Mouse (Mus musculus) intestine, postnatal 0 days (tissue): ENCODE data around the gene Foxd4. TPM values are rescaled to one million over a fixed set of nuclear protein-coding genes. Genes with fewer than 3 reads are reported as not detected.

Experiments
- ATAC-seq: fragments of 200-750 bp; cut with Nextera tagmentation; 2 replicates; pipeline ENCODE4 v1.8.0; 2017; ENCODE audit warnings: mild to moderate bottlenecking, moderate TSS enrichment, moderate library complexity
- H3K27ac ChIP-seq: fragments of 300-500 bp; sonication (generic); 2 replicates; pipeline ENCODE4 v1.5.1; 2014; ENCODE audit warnings: mild to moderate bottlenecking, low read depth, low read length, moderate library complexity
- H3K27me3 ChIP-seq: fragments of 300-500 bp; sonication (generic); replicated peaks from 2 replicates; pipeline ENCODE4 v1.6.1; 2014; ENCODE audit warnings: low read length, mixed read lengths; ENCODE audit not compliant: control insufficient read depth, insufficient read depth
- H3K36me3 ChIP-seq: fragments of 300-500 bp; sonication (generic); 2 replicates; pipeline ENCODE4 v1.6.1; 2014; ENCODE audit warnings: mild to moderate bottlenecking, moderate library complexity; ENCODE audit not compliant: control insufficient read depth, insufficient read depth
- H3K4me1 ChIP-seq: fragments of 300-500 bp; sonication (generic); replicated peaks from 2 replicates; pipeline ENCODE4 v1.6.1; 2014; ENCODE audit warnings: antibody characterized with exemption, low read length, mixed read lengths; ENCODE audit not compliant: control insufficient read depth, insufficient read depth
- H3K4me2 ChIP-seq: fragments of 300-500 bp; sonication (generic); replicated peaks from 2 replicates; pipeline ENCODE4 v1.6.1; 2014; ENCODE audit warnings: low read depth, mild to moderate bottlenecking, moderate library complexity
- H3K4me3 ChIP-seq: fragments of 300-500 bp; sonication (generic); 2 replicates; pipeline ENCODE4 v1.5.1; 2014; ENCODE audit warnings: low read depth, low read length
- H3K9ac ChIP-seq: fragments of 300-500 bp; sonication (generic); 2 replicates; pipeline ENCODE4 v1.6.1; 2014; ENCODE audit warnings: mild to moderate bottlenecking, low read depth, low read length
- H3K9me3 ChIP-seq: fragments of 300-500 bp; sonication (generic); 2 replicates; pipeline ENCODE4 v1.6.1; 2016; ENCODE audit warnings: mixed run types; ENCODE audit not compliant: control insufficient read depth
- CTCF ChIP-seq: sonication (generic); IDR thresholded peaks from 2 replicates; pipeline ENCODE4 v1.5.1; 2016; ENCODE audit warnings: low read depth, mild to moderate bottlenecking, control low read depth, antibody characterized with exemption, moderate library complexity
- WGBS: fragments of 180-500 bp; shearing (Covaris S2); extraction: QIAGEN DNeasy Blood & Tissue Kit; methylation state at CpG from one replicate; pipeline ENCODE4 v1.1.7; 2014; 5-methylcytosine and 5-hydroxymethylcytosine counted together
- microRNA-seq: library from miRNA; unstranded; fragments of <30 nt; microRNA quantifications from one replicate; pipeline ENCODE4, GENCODE M21; 2016
- polyA plus RNA-seq: library from polyadenylated mRNA; unstranded; fragments of >200 nt; fragmentation: Nextera tagmentation; extraction: Ambion mirVana; gene quantifications from 2 replicates; pipeline ENCODE4 v1.2.1, GENCODE M21; 2015

Gene Foxd4
- polyA plus RNA-seq, 1 experiment from 2014 or later, result not detected

DNA sequence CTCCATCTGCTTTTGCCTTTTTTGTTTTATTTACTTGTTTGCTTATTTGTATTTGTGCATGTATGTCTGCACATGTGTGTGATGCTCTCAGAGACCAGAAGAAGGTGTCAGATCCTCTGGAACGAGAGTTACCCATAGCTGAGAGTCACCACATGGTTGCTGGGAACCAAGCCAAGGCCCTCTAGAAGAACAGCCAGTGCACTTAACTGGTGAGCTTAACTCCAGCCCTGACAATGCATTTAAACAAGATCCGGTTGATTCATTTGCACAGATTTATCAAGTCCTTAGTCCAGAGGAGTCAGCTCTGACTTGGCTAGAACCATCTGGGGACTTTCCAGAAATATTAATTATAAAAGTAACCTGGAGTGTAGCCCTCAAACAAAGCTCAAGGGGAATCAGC is 27.1 kb downstream of the Foxd4 start:
- no peak for TF ChIP-seq CTCF
- Histone ChIP-seq H3K36me3 (no peaks in the 10 kb centered on the region), H3K27me3 (0 out of 2 replicates have a peak, but pooled peaks cover 6% of the 10 kb centered on the region), H3K27ac (no peak overlapping the region), H3K9me3 (no peaks in the 10 kb centered on the region), H3K9ac (no peak overlapping the region), H3K4me3 (no peak overlapping the region), H3K4me1 (no peaks in the 10 kb centered on the region), H3K4me2 (no peak overlapping the region)
- no peak for ATAC-seq
- WGBS, result 45% methylated on average over 2 of the region's 2 CpGs

DNA sequence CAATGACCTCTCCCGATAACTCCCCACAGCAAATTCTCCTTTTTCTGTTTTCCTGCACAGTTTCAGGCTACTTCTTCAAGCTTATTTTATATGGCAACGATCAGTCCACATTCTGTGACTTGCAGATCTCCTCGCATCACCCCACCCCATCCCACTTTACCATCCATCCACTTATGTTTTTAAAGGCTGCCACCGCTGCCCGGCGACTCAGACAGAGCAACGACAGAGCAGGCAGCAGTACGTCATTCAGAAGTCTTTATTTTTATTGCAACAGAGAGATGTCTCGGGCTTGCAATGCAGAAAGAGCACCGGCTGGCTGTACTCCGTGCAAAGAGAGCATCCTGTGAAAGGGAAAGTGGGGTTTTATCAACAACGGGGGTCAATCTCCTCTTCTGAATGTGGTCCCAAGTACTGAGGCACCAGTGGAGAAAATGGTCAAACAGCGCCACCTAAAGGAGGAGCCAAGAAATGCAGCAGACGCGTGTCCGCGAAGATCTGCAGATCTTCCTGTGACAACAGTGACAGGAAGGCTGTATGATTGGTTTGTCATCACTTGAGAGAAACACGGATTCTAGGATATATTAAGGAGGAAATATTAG is 29.9 kb downstream of the Foxd4 start:
- H3K4me3 ChIP-seq, result peak overlapping the region; percentile 9; the same call in 1 of the 2 replicates
- 14% methylated on average over 18 of the region's 18 CpGs for WGBS
- no peaks in the 10 kb centered on the region for H3K36me3 ChIP-seq
- H3K9me3 ChIP-seq, result no peaks in the 10 kb centered on the region
- H3K4me1 ChIP-seq, result no peaks in the 10 kb centered on the region
- no peaks in the 10 kb centered on the region for H3K27me3 ChIP-seq
- ATAC-seq, result peak; percentile 56
- H3K27ac ChIP-seq, result no peak overlapping the region
- no peak overlapping the region for H3K9ac ChIP-seq
- TF ChIP-seq CTCF, result peak; percentile 96
- H3K4me2 ChIP-seq, result peak overlapping the region; percentile 51

DNA sequence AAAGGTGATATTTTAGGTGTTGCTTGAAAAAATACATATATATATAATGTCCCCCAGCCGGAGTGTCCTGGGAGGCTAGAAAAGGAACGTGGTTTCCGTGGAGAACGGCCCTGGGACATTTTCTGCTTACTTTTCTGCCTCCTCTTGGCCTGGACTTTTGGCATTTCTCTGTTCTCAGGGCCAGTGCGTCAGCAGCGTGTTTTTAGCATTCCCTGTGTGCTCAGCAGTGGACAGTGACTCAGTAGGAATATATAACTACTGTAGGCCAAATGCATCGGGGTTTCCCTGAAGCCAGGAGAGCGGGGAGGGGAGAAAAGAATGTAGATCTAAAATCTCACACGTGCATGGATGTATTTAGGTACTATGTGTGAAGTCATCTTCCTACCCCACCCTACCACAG is 35.6 kb downstream of the Foxd4 start:
- Histone ChIP-seq H3K36me3 (no peaks in the 10 kb centered on the region), H3K4me2 (no peak overlapping the region), H3K4me3 (no peak overlapping the region), H3K9ac (no peak overlapping the region), H3K27ac (no peak overlapping the region), H3K4me1 (no peaks in the 10 kb centered on the region; the same call in 1 of the 2 replicates), H3K9me3 (no peaks in the 10 kb centered on the region), H3K27me3 (peaks cover 2% of the 10 kb centered on the region; the same call in 1 of the 2 replicates)
- ATAC-seq, result no peak
- WGBS, result 90% methylated on average over 9 of the region's 9 CpGs
- no peak for TF ChIP-seq CTCF

DNA sequence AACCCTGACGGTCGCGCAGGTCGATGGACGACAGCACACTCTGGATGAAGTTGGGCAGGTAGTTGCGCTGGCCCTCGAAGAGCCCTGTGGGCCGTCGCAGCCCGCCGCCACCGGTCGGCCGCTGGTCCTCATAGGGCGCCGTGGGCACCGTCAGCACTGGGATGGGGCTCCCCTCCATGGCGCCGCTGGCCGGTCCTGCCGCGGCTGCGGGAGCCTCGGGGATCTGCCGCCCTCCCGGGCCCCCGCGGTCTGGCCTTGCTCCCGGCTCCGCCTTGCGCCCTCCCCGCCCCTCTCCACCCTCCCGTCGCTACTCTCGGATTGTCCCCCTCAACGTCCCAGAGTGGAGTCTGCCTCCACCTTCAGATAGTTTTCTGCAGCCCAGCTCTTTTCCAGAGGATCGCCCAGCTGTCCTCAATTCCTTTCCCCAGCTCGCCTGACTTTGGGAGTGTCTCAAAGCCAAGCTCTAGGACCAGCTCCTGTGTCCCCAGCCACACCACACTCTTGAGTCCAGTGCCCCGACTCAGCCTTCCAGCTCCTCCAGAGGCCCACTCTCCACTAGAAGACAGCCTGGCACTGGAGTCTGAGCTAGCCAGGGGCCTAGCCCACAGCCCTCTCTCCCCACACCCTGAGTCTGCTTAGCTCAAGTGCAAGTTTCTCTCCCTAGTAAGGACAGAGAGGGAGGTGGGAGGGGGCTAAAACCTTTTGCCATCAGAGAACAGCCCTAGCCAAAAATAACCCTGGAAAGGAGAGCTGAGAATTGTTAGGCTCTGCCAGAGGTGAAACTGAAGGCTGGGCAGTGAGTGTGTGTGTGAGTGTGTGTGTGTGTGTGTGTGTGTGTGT is 39.2 kb downstream of the Foxd4 start, which contains the start of gene Pgm5:
Gene Pgm5 (minus strand): TSS at position 244 of the 840 bp plus-strand sequence.
- Histone ChIP-seq H3K27ac (peak within 1 kb of the TSS; percentile 6; the same call in 1 of the 2 replicates), H3K27me3 (peaks cover 2% of the 10 kb centered on the region; the same call in 1 of the 2 replicates), H3K4me3 (peak within 1 kb of the TSS; percentile 44), H3K4me1 (no peaks in the 10 kb centered on the region; the same call in 1 of the 2 replicates), H3K36me3 (no peaks in the 10 kb centered on the region), H3K4me2 (peak within 1 kb of the TSS; percentile 66), H3K9me3 (no peaks in the 10 kb centered on the region), H3K9ac (peak within 1 kb of the TSS; percentile 41)
- WGBS, result under 1% methylated on average over 37 of the region's 39 CpGs
- TF ChIP-seq CTCF, result peak; percentile 62
- ATAC-seq, result peak; percentile 53; the same call in 1 of the 2 replicates

DNA sequence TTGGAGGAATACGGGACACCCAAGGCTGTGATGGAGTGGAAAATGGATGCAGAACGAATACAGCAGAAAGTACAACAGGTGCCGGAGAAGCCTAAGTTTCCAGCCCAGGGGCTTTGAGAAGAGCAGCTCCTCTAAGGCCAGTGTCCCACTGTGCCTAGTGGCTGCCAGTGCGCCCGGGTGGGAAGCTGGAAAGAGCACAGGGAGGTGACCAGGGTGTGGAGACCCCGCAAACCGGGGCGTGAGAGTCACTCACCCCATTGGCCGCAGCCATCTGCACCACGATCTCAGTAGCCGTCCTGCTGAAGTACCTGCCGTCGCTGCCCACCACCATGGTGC is 39.8 kb downstream of the Foxd4 start:
- TF ChIP-seq CTCF, result no peak
- Histone ChIP-seq H3K4me2 (peak overlapping the region; percentile 66), H3K27me3 (peaks cover 2% of the 10 kb centered on the region; the same call in 1 of the 2 replicates), H3K9ac (peak overlapping the region; percentile 41), H3K4me3 (peak overlapping the region; percentile 44), H3K36me3 (no peaks in the 10 kb centered on the region), H3K9me3 (no peaks in the 10 kb centered on the region), H3K27ac (peak overlapping the region; percentile 6; the same call in 1 of the 2 replicates), H3K4me1 (no peaks in the 10 kb centered on the region; the same call in 1 of the 2 replicates)
- 15% methylated on average over 13 of the region's 13 CpGs for WGBS
- ATAC-seq, result peak; percentile 36; the same call in 1 of the 2 replicates

DNA sequence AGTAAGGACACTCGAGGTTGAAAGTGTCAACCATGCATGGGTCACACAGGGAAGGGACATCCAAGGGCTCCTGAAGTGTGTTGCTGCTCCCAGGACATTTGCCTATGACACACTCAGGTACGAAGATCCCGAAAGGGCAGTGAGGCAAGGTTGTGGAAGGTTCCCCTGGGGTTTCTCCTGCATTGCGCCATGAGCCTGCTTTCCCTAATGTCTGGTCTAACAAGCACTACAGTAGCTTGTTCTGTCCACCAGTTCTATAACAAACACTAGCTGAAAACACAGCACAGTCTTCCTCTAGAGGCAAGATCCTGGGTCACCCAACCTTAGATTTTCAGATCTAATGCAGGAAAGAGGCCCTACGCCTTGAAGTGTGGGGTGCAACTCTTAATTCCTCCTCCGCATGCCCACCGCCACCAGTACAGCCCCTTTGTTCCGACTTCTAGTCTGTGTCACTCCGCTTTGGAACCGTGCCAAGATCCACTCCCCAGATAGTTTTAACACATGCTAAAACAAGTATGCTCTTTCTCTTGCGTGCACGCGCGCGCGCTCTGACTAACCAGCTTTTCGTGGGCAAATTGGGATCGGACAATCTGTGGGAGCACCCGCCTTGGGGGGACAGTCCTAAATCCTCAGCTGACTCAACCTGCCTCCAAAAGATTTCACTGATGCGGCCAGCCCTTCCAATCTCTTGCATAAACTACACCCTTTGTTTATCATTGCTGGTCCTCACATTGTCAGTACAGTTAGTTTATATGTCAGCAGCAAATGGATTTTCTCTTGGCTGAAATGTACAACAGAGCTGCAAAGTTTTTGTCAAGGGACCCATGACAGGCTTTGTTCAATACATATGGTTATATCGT is 49.3 kb downstream of the Foxd4 start:
- Histone ChIP-seq H3K4me2 (peak overlapping the region; percentile 37), H3K4me3 (no peak overlapping the region; the same call in 1 of the 2 replicates), H3K36me3 (no peaks in the 10 kb centered on the region), H3K27me3 (no peaks in the 10 kb centered on the region), H3K27ac (no peak overlapping the region), H3K9ac (no peak overlapping the region), H3K9me3 (no peaks in the 10 kb centered on the region), H3K4me1 (no peaks in the 10 kb centered on the region; the same call in 1 of the 2 replicates)
- WGBS, result 56% methylated on average over 21 of the region's 21 CpGs
- no peak for TF ChIP-seq CTCF
- ATAC-seq, result no peak

Small RNAs within 50 kb of the gene (microRNA-seq; reads per million reads assigned to microRNA genes)
- gene Mir3084-1, result not detected

Other genes with a start within 250 kb of the Foxd4 start
- 9.3 and 11.3 TPM in 2 replicates for gene Tmem252, start 227.2 kb downstream of the Foxd4 start, polyA plus RNA-seq
- gene Pgm5, start 39.3 kb downstream of the Foxd4 start, polyA plus RNA-seq, result 3.3 and 3.5 TPM in 2 replicates
- gene Gm10053, start 25.5 kb downstream of the Foxd4 start, polyA plus RNA-seq, result 473 and 580 TPM in 2 replicates
- 10.4 and 10.6 TPM in 2 replicates for gene Cbwd1, start 60.4 kb upstream of the Foxd4 start, polyA plus RNA-seq
- 7.2 and 7.5 TPM in 2 replicates for gene Dock8, start 98.3 kb upstream of the Foxd4 start, polyA plus RNA-seq